Mouse (Mus musculus) gastrocnemius, postnatal 25 days (tissue): ENCODE measurements at regions not wholly inside any gene's neighbourhood (a gene's known extent, or its start where the extent isn't known, plus 50 kb on each side); places are given as distances from the start of the nearest gene placed in this dataset.

Source experiments
- DNase-seq: peaks from one replicate; pipeline ENCODE4 v3.0.0; 2022

DNA sequence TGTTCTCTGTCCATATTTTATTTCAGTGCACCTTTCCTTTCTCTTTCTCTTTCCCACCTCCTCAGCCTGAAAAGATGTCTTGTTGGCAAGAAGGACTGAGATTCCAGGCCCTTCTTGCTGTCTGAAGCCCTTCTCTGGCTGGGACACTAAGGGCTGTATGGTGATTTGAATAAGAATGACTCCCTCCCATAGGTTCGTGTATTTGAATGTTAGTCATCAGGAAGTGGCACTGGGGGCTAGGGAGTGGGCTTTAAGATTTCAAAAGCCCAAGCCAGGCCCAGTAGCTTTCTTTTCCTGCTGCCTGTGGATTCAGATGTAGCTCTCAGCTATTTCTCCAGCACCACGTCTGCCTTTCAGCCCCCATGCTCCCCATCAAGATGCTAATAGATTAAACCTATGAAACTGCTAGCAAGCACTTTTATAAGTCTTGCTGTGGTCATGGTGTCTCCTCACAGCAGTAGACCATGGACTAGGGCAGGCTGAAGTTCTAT, 66.3 kb upstream of the Tle4 start:
- DNase-seq = no peak

DNA sequence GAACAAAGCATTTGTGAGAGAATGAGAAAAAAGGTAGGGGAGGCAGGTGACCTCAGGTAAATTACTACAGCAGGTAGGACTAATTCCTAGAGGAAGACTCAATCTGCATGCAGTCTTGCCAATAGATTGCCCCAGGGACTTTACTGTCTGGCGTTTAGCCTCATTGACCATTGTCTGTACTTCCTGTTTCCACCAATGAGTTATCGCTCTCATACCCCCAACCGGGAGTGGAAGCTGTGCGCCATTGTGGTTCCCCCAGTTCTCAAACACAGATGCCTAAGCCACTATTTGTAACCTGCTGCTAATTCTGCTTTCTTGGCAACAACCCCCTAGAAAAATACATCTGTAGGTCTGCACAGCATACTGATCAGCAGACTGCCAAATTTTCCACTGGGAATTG, 65.5 kb upstream of the Tle4 start:
- DNase-seq = no peak

DNA sequence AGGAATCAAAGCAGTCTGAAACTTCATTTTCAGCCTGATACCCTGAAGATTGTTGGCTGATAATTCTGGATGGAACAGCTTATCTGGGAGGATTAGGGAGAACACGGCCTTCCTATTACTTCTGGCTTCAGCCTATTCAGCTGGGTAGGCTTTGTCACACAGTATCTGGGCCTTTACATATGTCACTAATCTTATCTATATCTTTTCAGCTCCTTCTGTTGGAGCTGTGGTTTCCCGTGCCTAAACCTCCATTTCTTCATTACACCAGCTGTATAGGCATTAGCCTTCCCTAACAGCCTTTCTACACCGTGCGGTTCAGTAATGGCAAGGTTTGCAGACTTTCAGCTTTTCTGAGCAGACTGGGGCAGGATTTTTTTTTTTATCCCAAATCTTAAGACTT, 61.9 kb upstream of the Tle4 start:
- no peak for DNase-seq

DNA sequence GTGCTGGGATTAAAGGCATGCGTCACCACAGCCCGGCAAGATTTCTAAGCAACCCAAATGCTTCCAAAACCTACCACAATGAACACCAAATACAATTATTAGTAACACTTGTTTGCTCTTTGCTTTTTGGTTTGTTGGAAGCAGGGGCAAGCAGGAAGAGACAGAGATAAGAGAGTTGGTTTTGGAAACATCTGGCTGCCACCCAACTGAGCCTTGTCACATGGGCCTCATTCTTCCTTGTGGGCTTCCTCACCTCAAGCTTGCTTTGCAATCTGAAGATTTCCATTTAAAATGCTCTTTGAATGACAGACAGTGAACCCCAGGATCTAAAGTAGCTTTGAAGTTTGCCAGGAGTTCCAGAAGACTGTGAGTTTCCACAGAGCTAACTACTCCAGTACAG, 60.6 kb upstream of the Tle4 start:
- no peak for DNase-seq

DNA sequence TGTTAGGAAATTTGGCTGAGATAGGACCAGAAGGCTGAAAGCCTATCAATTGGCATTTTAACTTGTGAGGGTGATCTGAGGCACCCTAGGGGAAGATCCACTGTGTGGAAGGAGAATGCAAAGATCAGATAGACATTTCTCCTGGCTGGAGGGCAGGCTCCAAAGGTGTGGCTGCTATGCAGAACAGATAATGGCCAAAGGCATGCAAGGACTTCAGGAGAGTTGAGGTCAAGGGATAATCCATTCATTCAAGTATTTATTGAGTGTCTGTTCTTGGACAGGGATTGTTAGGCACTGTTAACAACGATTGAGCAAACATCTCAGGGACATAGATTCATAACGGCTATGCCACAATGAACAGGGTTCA, 58.2 kb upstream of the Tle4 start:
- DNase-seq = no peak

DNA sequence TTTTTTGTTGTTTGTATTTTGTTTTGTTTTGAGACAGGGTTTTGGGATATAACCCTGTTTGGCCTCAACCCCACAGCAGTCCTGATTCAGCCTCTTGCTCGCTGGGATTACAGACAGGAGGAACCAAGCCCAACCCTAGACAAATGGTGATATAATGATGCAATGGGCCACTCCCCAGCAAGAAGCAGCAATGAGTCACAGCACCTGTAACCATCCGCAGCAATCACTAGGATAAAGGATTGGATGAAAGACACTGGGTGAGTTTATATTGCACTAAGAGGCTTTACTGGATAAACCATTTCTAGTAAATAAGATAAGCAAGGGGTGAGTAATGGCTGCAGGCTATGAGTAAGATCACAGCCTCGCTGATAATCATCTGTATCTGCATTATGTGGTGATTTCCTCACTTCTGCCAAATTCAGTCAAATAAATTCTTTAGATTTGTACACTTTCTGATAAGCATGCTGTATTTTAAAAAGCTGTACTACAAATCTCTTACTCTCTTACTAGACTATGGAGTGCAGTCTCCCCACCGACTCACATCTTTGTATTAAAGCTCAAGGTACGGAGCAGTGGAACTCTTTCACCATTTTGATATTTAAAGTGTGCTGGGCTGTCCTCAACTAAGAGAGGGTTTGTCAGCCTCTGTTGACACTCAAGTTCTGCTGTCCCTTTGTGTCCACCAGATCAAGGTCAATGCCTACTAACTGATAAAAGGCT, 57.6 kb upstream of the Tle4 start:
- no peak for DNase-seq
